Mouse (Mus musculus): Measurements from ENCODE around the gene Cdt1.

DNA sequence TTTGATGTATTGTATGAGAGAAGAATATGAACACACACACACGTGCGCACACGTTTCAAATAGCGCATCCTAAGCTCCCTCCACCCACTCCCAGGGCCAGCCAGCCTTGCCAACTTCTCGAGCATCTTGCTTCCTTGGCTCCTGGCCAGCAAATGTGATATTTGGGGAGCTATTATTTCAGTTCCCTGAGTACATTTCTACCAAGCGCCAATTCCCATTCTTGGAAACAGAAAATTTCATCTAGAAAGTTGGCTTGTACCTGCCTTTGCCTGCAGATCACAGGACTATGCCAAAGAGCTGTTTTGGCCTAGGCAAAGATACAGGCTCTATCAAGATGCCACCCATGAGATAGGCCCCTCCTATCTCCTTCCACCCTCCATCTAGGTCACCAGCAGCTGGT is 13.0 kb upstream of the Cdt1 start:
- no peak for TF ChIP-seq GATA1 (IDR thresholded peaks at IDR 0.05; ENCODE audit: low read length)
- no peak for TF ChIP-seq TAL1 (IDR thresholded peaks at IDR 0.05; ENCODE audit: low read length)

All from erythroblast, embryonic 14.5 days (primary cell).